Mouse (Mus musculus): Measurements from ENCODE around the gene Rbbp5.
"Not testable (repeated sequence)": the region's sequence is repeated elsewhere in the genome, so short reads cannot be mapped to it uniquely, and the experiment has no call there.

Gene Rbbp5

GRCm38 (mm10) chr1:132476928-132477691, at the start of gene Rbbp5:
Gene Rbbp5 (plus strand): TSS chr1:132477365.
- peak; percentile 87 for DNase-seq (ENCODE audit: low spot score)

GRCm38 (mm10) chr1:132430818-132431217, 46.3 kb upstream of the Rbbp5 start:
- DNase-seq (ENCODE audit: low spot score) = no peak

- no peak for DNase-seq (ENCODE audit: low spot score)
These were observed 45.4 kb upstream of the Rbbp5 start for GRCm38 (mm10) chr1:132431716-132432115.

- DNase-seq (ENCODE audit: low spot score) = no peak
These were observed 43.8 kb upstream of the Rbbp5 start for GRCm38 (mm10) chr1:132433349-132433748.

GRCm38 (mm10) chr1:132434032-132434431, 43.1 kb upstream of the Rbbp5 start:
- no peak for DNase-seq (ENCODE audit: low spot score)

GRCm38 (mm10) chr1:132436320-132436958, 40.7 kb upstream of the Rbbp5 start:
- DNase-seq (ENCODE audit: low spot score) = no peak

GRCm38 (mm10) chr1:132436960-132437359, 40.2 kb upstream of the Rbbp5 start:
- DNase-seq (ENCODE audit: low spot score) = no peak

- DNase-seq (ENCODE audit: low spot score) = no peak
These were observed 39.8 kb upstream of the Rbbp5 start for GRCm38 (mm10) chr1:132437389-132437788.

GRCm38 (mm10) chr1:132440896-132441435, 36.2 kb upstream of the Rbbp5 start:
- DNase-seq (ENCODE audit: low spot score) = no peak

GRCm38 (mm10) chr1:132449742-132450141, 27.4 kb upstream of the Rbbp5 start:
- DNase-seq (ENCODE audit: low spot score) = no peak

- no peak for DNase-seq (ENCODE audit: low spot score)
These were observed 12.5 kb upstream of the Rbbp5 start for GRCm38 (mm10) chr1:132464651-132465050.

- DNase-seq (ENCODE audit: low spot score) = peak; percentile 8
These were observed 8.2 kb upstream of the Rbbp5 start for GRCm38 (mm10) chr1:132468926-132469325.

GRCm38 (mm10) chr1:132469519-132469918, 7.6 kb upstream of the Rbbp5 start:
- no peak for DNase-seq (ENCODE audit: low spot score)

GRCm38 (mm10) chr1:132470031-132470430, 7.1 kb upstream of the Rbbp5 start:
- not testable (repeated sequence) for DNase-seq (ENCODE audit: low spot score)

- no peak for DNase-seq (ENCODE audit: low spot score)
These were observed 6.1 kb upstream of the Rbbp5 start for GRCm38 (mm10) chr1:132471032-132471431.

- DNase-seq (ENCODE audit: low spot score) = no peak
These were observed 5.7 kb upstream of the Rbbp5 start for GRCm38 (mm10) chr1:132471499-132471898.

GRCm38 (mm10) chr1:132472537-132472936, 4.6 kb upstream of the Rbbp5 start:
- DNase-seq (ENCODE audit: low spot score) = no peak

- DNase-seq (ENCODE audit: low spot score) = no peak
These were observed 2.7 kb upstream of the Rbbp5 start for GRCm38 (mm10) chr1:132474496-132474895.

- DNase-seq (ENCODE audit: low spot score) = no peak
These were observed 614 bp upstream of the Rbbp5 start for GRCm38 (mm10) chr1:132476575-132476927.

- no peak for DNase-seq (ENCODE audit: low spot score)
These were observed 2.3 kb downstream of the Rbbp5 start for GRCm38 (mm10) chr1:132479438-132479837.

GRCm38 (mm10) chr1:132481619-132482018, 4.5 kb downstream of the Rbbp5 start:
- no peak for DNase-seq (ENCODE audit: low spot score)

GRCm38 (mm10) chr1:132483234-132483633, 6.1 kb downstream of the Rbbp5 start:
- no peak for DNase-seq (ENCODE audit: low spot score)

GRCm38 (mm10) chr1:132483759-132484158, 6.6 kb downstream of the Rbbp5 start:
- no peak for DNase-seq (ENCODE audit: low spot score)

Measured in lung, postnatal 25 days (tissue).